Mouse (Mus musculus) megakaryocyte, adult 5-6 weeks (primary cell): Measurements from ENCODE around the gene Sec23b. TPM values are rescaled to one million over a fixed set of nuclear protein-coding genes. Genes with fewer than 3 reads are reported as not detected.
"Not testable (repeated sequence)": the region's sequence is repeated elsewhere in the genome, so short reads cannot be mapped to it uniquely, and the experiment has no call there.

Experiments
- ATAC-seq: 2 replicates; pipeline ENCODE4 v1.8.0; 2016; ENCODE audit warnings: mild to moderate bottlenecking, inconsistent platforms; ENCODE audit not compliant: poor library complexity, severe bottlenecking
- total RNA-seq, 2 experiments: library from RNA; stranded (forward) in 1 of 2; stranded (reverse) in 1 of 2; fragments of 153-499, 151-499 nt in 1 of 2; fragments of 221-1000, 200-1000 nt in 1 of 2; gene quantifications; 2 replicates each; pipeline versions ENCODE4 v1.2.3 to v1.2.4; 2015 to 2017

Sec23b gene
- total RNA-seq (2015) (26.6 and 36.8 TPM in 2 replicates), total RNA-seq (2017) (79.4 and 84.4 TPM in 2 replicates)

- peak; percentile 92 for ATAC-seq
These were observed at the start of gene Sec23b for GRCm38 (mm10) chr2:144555820-144556552. Sec23b (plus strand) TSS chr2:144556229.

- no peak for ATAC-seq
These were observed 41.4 kb upstream of the Sec23b start for GRCm38 (mm10) chr2:144514619-144515018.

GRCm38 (mm10) chr2:144519772-144520171 is 36.3 kb upstream of the Sec23b start:
- ATAC-seq, result no peak

- ATAC-seq, result no peak
These were observed 30.2 kb upstream of the Sec23b start for GRCm38 (mm10) chr2:144525856-144526255.

GRCm38 (mm10) chr2:144526981-144527820 is 28.8 kb upstream of the Sec23b start, which contains the start of the genes Dzank1 and Polr3f:
Dzank1 (minus strand) TSS chr2:144527414.
Polr3f (plus strand) TSS chr2:144527718.
- peak; percentile 96 for ATAC-seq

- peak; percentile 39 for ATAC-seq
These were observed 28.2 kb upstream of the Sec23b start for GRCm38 (mm10) chr2:144527821-144528174.

GRCm38 (mm10) chr2:144537123-144537522 is 18.9 kb upstream of the Sec23b start:
- no peak for ATAC-seq

- no peak for ATAC-seq
These were observed 14.8 kb upstream of the Sec23b start for GRCm38 (mm10) chr2:144541246-144541645.

- ATAC-seq, result no peak
These were observed 12.4 kb upstream of the Sec23b start for GRCm38 (mm10) chr2:144543670-144544069.

- ATAC-seq, result no peak
These were observed 11.4 kb upstream of the Sec23b start for GRCm38 (mm10) chr2:144544630-144545029.

GRCm38 (mm10) chr2:144545061-144545460 is 11.0 kb upstream of the Sec23b start:
- no peak for ATAC-seq

- ATAC-seq, result no peak
These were observed 10.5 kb upstream of the Sec23b start for GRCm38 (mm10) chr2:144545481-144545880.

GRCm38 (mm10) chr2:144547559-144547958 is 8.5 kb upstream of the Sec23b start:
- ATAC-seq, result no peak

- peak; percentile 82 for ATAC-seq
These were observed 5.5 kb upstream of the Sec23b start, which contains the start of gene Rbbp9 for GRCm38 (mm10) chr2:144550529-144550928. Rbbp9 (minus strand) TSS chr2:144550869.

GRCm38 (mm10) chr2:144553905-144554304 is 2.1 kb upstream of the Sec23b start:
- ATAC-seq, result no peak

GRCm38 (mm10) chr2:144555286-144555819 is 676 bp upstream of the Sec23b start:
- ATAC-seq, result peak; percentile 19

GRCm38 (mm10) chr2:144588723-144589122 is 32.7 kb downstream of the Sec23b start:
- ATAC-seq, result no peak

- ATAC-seq, result not testable (repeated sequence)
These were observed 37.0 kb downstream of the Sec23b start for GRCm38 (mm10) chr2:144593036-144593435.

- peak; percentile 98 for ATAC-seq
These were observed 38.1 kb downstream of the Sec23b start, which contains the start of gene Smim26 for GRCm38 (mm10) chr2:144593951-144594651. Smim26 (plus strand) TSS chr2:144594054.

GRCm38 (mm10) chr2:144598006-144598405 is 42.0 kb downstream of the Sec23b start:
- no peak for ATAC-seq
